Mouse (Mus musculus) embryonic facial prominence, embryonic 10.5 days (tissue): ENCODE data around the gene Rangap1. TPM values are rescaled to one million over a fixed set of nuclear protein-coding genes. Genes with fewer than 3 reads are reported as not detected.

ENCODE experiments used
- DNase-seq: peaks from one replicate; pipeline ENCODE4 v3.0.0-alpha.2; 2017; ENCODE audit warnings: low spot score
- H3K27ac ChIP-seq: fragments of 300-500 bp; sonication (generic); replicated peaks from 2 replicates; pipeline ENCODE4 v1.5.1; 2016; ENCODE audit warnings: mild to moderate bottlenecking
- H3K27me3 ChIP-seq: fragments of 300-500 bp; sonication (generic); replicated peaks from 2 replicates; pipeline ENCODE4 v1.6.1; 2016; ENCODE audit warnings: low read depth, mild to moderate bottlenecking; ENCODE audit not compliant: poor library complexity, severe bottlenecking
- H3K36me3 ChIP-seq: fragments of 300-500 bp; sonication (generic); replicated peaks from 2 replicates; pipeline ENCODE4 v1.6.1; 2016; ENCODE audit warnings: mild to moderate bottlenecking, moderate library complexity
- H3K4me1 ChIP-seq: fragments of 300-500 bp; sonication (generic); 2 replicates; pipeline ENCODE4 v1.6.1; 2016
- H3K4me3 ChIP-seq: fragments of 300-500 bp; sonication (generic); 2 replicates; pipeline ENCODE4 v1.5.1; 2016; ENCODE audit warnings: mild to moderate bottlenecking, moderate library complexity
- H3K9me3 ChIP-seq: fragments of 300-500 bp; sonication (generic); 2 replicates; pipeline ENCODE4 v1.6.1; 2016; ENCODE audit warnings: mild to moderate bottlenecking
- WGBS: fragments of 180-500 bp; shearing (Covaris S2); methylation state at CpG from one replicate; pipeline ENCODE4 v1.1.7; 2016; 5-methylcytosine and 5-hydroxymethylcytosine counted together
- polyA plus RNA-seq: library from polyadenylated mRNA; unstranded; fragments of >200 nt; fragmentation: Nextera tagmentation; extraction: Ambion mirVana; gene quantifications from 2 replicates; pipeline ENCODE4 v1.2.1, GENCODE M21; 2016

Gene Rangap1
- polyA plus RNA-seq = 161 and 173 TPM in 2 replicates

- peak; percentile 86 for DNase-seq
- Histone ChIP-seq H3K4me1 (peaks cover 24% of the 10 kb centered on the region), H3K4me3 (peak within 1 kb of the TSS; percentile 86), H3K36me3 (peaks cover 14% of the 10 kb centered on the region), H3K27ac (peak within 1 kb of the TSS; percentile 97), H3K27me3 (no peaks in the 10 kb centered on the region), H3K9me3 (no peaks in the 10 kb centered on the region)
- WGBS = under 1% methylated on average over 65 of the region's 65 CpGs
Measured at GRCm38 (mm10) chr15:81744992-81745600, at the start of gene Rangap1, which contains the start of gene Zc3h7b. Gene Rangap1 (minus strand): TSS chr15:81745530. Gene Zc3h7b (plus strand): TSS chr15:81745057.

GRCm38 (mm10) chr15:81792444-81792843 lies 47.1 kb upstream of the Rangap1 start:
- H3K27ac ChIP-seq = no peak overlapping the region
- WGBS = 96% methylated on average over 9 of the region's 9 CpGs
- no peaks in the 10 kb centered on the region for H3K9me3 ChIP-seq
- no peak for DNase-seq
- no peaks in the 10 kb centered on the region for H3K27me3 ChIP-seq
- H3K4me1 ChIP-seq = 0 out of 2 replicates have a peak, but pooled peaks cover 3% of the 10 kb centered on the region
- no peak overlapping the region for H3K4me3 ChIP-seq
- peaks cover 89% of the 10 kb centered on the region for H3K36me3 ChIP-seq

GRCm38 (mm10) chr15:81787525-81787924 lies 42.2 kb upstream of the Rangap1 start:
- Histone ChIP-seq H3K27me3 (no peaks in the 10 kb centered on the region), H3K9me3 (no peaks in the 10 kb centered on the region), H3K4me3 (no peak overlapping the region), H3K36me3 (peaks cover 99% of the 10 kb centered on the region), H3K27ac (no peak overlapping the region), H3K4me1 (no peaks in the 10 kb centered on the region)
- no peak for DNase-seq
- 95% methylated on average over 13 of the region's 13 CpGs for WGBS

GRCm38 (mm10) chr15:81785701-81786100 lies 40.4 kb upstream of the Rangap1 start:
- Histone ChIP-seq H3K36me3 (peaks cover 99% of the 10 kb centered on the region), H3K4me1 (no peaks in the 10 kb centered on the region), H3K27me3 (no peaks in the 10 kb centered on the region), H3K9me3 (no peaks in the 10 kb centered on the region), H3K4me3 (no peak overlapping the region), H3K27ac (no peak overlapping the region)
- 95% methylated on average over 8 of the region's 8 CpGs for WGBS
- no peak for DNase-seq

GRCm38 (mm10) chr15:81784762-81785161 lies 39.4 kb upstream of the Rangap1 start:
- no peaks in the 10 kb centered on the region for H3K9me3 ChIP-seq
- H3K36me3 ChIP-seq = peaks cover 99% of the 10 kb centered on the region
- DNase-seq = peak; percentile 27
- WGBS = 78% methylated on average over 5 of the region's 5 CpGs
- H3K27me3 ChIP-seq = no peaks in the 10 kb centered on the region
- no peak overlapping the region for H3K4me3 ChIP-seq
- no peak overlapping the region for H3K27ac ChIP-seq
- H3K4me1 ChIP-seq = no peaks in the 10 kb centered on the region

- DNase-seq = no peak
- Histone ChIP-seq H3K4me1 (no peaks in the 10 kb centered on the region), H3K27me3 (no peaks in the 10 kb centered on the region), H3K9me3 (no peaks in the 10 kb centered on the region), H3K4me3 (no peak overlapping the region), H3K27ac (no peak overlapping the region), H3K36me3 (peaks cover 99% of the 10 kb centered on the region)
- WGBS = 89% methylated on average over 7 of the region's 7 CpGs
Measured at GRCm38 (mm10) chr15:81781816-81782215, 36.5 kb upstream of the Rangap1 start.

- 89% methylated on average over 11 of the region's 11 CpGs for WGBS
- no peak for DNase-seq
- Histone ChIP-seq H3K9me3 (no peaks in the 10 kb centered on the region), H3K4me3 (no peak overlapping the region), H3K36me3 (peaks cover 100% of the 10 kb centered on the region), H3K27ac (no peak overlapping the region), H3K4me1 (peaks cover 20% of the 10 kb centered on the region), H3K27me3 (no peaks in the 10 kb centered on the region)
Measured at GRCm38 (mm10) chr15:81776631-81777422, 31.5 kb upstream of the Rangap1 start.

- H3K36me3 ChIP-seq = peaks cover 99% of the 10 kb centered on the region
- no peak overlapping the region for H3K27ac ChIP-seq
- H3K9me3 ChIP-seq = no peaks in the 10 kb centered on the region
- WGBS = 88% methylated on average over 15 of the region's 15 CpGs
- no peaks in the 10 kb centered on the region for H3K27me3 ChIP-seq
- peaks cover 25% of the 10 kb centered on the region for H3K4me1 ChIP-seq
- no peak overlapping the region for H3K4me3 ChIP-seq
- DNase-seq = no peak
Measured at GRCm38 (mm10) chr15:81774505-81775171, 29.3 kb upstream of the Rangap1 start.

- DNase-seq = peak; percentile 65
- Histone ChIP-seq H3K27me3 (no peaks in the 10 kb centered on the region), H3K9me3 (no peaks in the 10 kb centered on the region), H3K4me3 (no peak overlapping the region), H3K4me1 (peaks cover 31% of the 10 kb centered on the region), H3K27ac (peak overlapping the region; percentile 16; the same call in 1 of the 2 replicates), H3K36me3 (peaks cover 99% of the 10 kb centered on the region)
- 55% methylated on average over 20 of the region's 20 CpGs for WGBS
Measured at GRCm38 (mm10) chr15:81772431-81773120, 27.2 kb upstream of the Rangap1 start.

- Histone ChIP-seq H3K27me3 (no peaks in the 10 kb centered on the region), H3K9me3 (no peaks in the 10 kb centered on the region), H3K4me3 (0 out of 2 replicates have a peak overlapping the region, but pooled peaks have one; percentile 18), H3K36me3 (peaks cover 77% of the 10 kb centered on the region), H3K4me1 (peaks cover 31% of the 10 kb centered on the region), H3K27ac (0 out of 2 replicates have a peak overlapping the region, but pooled peaks have one; percentile 19)
- peak; percentile 49 for DNase-seq
- WGBS = 52% methylated on average over 13 of the region's 13 CpGs
Measured at GRCm38 (mm10) chr15:81769037-81769436, 23.7 kb upstream of the Rangap1 start.

- H3K9me3 ChIP-seq = 0 out of 2 replicates have a peak, but pooled peaks cover 3% of the 10 kb centered on the region
- no peaks in the 10 kb centered on the region for H3K27me3 ChIP-seq
- peaks cover 64% of the 10 kb centered on the region for H3K36me3 ChIP-seq
- H3K27ac ChIP-seq = no peak overlapping the region
- H3K4me3 ChIP-seq = no peak overlapping the region
- H3K4me1 ChIP-seq = peaks cover 7% of the 10 kb centered on the region
- WGBS = 90% methylated on average over 5 of the region's 5 CpGs
- DNase-seq = no peak
Measured at GRCm38 (mm10) chr15:81766439-81766838, 21.1 kb upstream of the Rangap1 start.

GRCm38 (mm10) chr15:81765651-81766050 lies 20.3 kb upstream of the Rangap1 start:
- 0 out of 2 replicates have a peak, but pooled peaks cover 3% of the 10 kb centered on the region for H3K9me3 ChIP-seq
- peaks cover 60% of the 10 kb centered on the region for H3K36me3 ChIP-seq
- peaks cover 11% of the 10 kb centered on the region; the same call in 1 of the 2 replicates for H3K4me1 ChIP-seq
- H3K4me3 ChIP-seq = no peak overlapping the region
- no peak overlapping the region for H3K27ac ChIP-seq
- no peak for DNase-seq
- WGBS = 93% methylated on average over 9 of the region's 9 CpGs
- no peaks in the 10 kb centered on the region for H3K27me3 ChIP-seq
